Mouse (Mus musculus) layer of hippocampus, postnatal 36 days (tissue): Measurements from ENCODE around the gene Timp3. TPM values are rescaled to one million over a fixed set of nuclear protein-coding genes. Genes with fewer than 3 reads are reported as not detected.

Source experiments
- DNase-seq, 2 experiments: peaks; one replicate each; pipeline ENCODE4 v3.0.0; 2022
- total RNA-seq, 2 experiments: library from RNA; stranded (reverse); gene quantifications; 2 replicates each; pipeline ENCODE4 v1.2.3; 2021

The Timp3 gene
- total RNA-seq: 10 to 100 TPM; 49.2 to 60.3 TPM

- DNase-seq: peak; percentile 55 to 56
Observed at GRCm38 (mm10) chr10:86300293-86301116, at the start of gene Timp3. Gene Timp3 (plus strand): TSS chr10:86300372.

GRCm38 (mm10) chr10:86256221-86256620, 44.0 kb upstream of the Timp3 start:
- DNase-seq: peak; percentile 26 to 30

GRCm38 (mm10) chr10:86257045-86257444, 43.1 kb upstream of the Timp3 start:
- no peak for DNase-seq

GRCm38 (mm10) chr10:86258046-86258445, 42.1 kb upstream of the Timp3 start:
- DNase-seq: no peak

GRCm38 (mm10) chr10:86258992-86259391, 41.2 kb upstream of the Timp3 start:
- no peak for DNase-seq

- no peak for DNase-seq
Observed at GRCm38 (mm10) chr10:86261725-86262124, 38.4 kb upstream of the Timp3 start.

GRCm38 (mm10) chr10:86264618-86265017, 35.6 kb upstream of the Timp3 start:
- DNase-seq: no peak

- no peak for DNase-seq
Observed at GRCm38 (mm10) chr10:86270254-86270653, 29.9 kb upstream of the Timp3 start.

GRCm38 (mm10) chr10:86272826-86273225, 27.3 kb upstream of the Timp3 start:
- no peak for DNase-seq

- DNase-seq: no peak
Observed at GRCm38 (mm10) chr10:86273410-86274191, 26.6 kb upstream of the Timp3 start.

- DNase-seq: no peak
Observed at GRCm38 (mm10) chr10:86275585-86275984, 24.6 kb upstream of the Timp3 start.

- no peak for DNase-seq
Observed at GRCm38 (mm10) chr10:86277327-86277726, 22.8 kb upstream of the Timp3 start.

GRCm38 (mm10) chr10:86278481-86278880, 21.7 kb upstream of the Timp3 start:
- no peak for DNase-seq

GRCm38 (mm10) chr10:86279579-86280168, 20.5 kb upstream of the Timp3 start:
- no peak for DNase-seq

- no peak for DNase-seq
Observed at GRCm38 (mm10) chr10:86281238-86281637, 18.9 kb upstream of the Timp3 start.

- no peak for DNase-seq
Observed at GRCm38 (mm10) chr10:86286508-86286907, 13.7 kb upstream of the Timp3 start.

GRCm38 (mm10) chr10:86290109-86290771, 9.9 kb upstream of the Timp3 start:
- DNase-seq: no peak

- DNase-seq: no peak
Observed at GRCm38 (mm10) chr10:86293880-86294279, 6.3 kb upstream of the Timp3 start.

- no peak for DNase-seq
Observed at GRCm38 (mm10) chr10:86294599-86295365, 5.4 kb upstream of the Timp3 start.

GRCm38 (mm10) chr10:86295454-86296098, 4.6 kb upstream of the Timp3 start:
- DNase-seq: no peak

GRCm38 (mm10) chr10:86296111-86296510, 4.1 kb upstream of the Timp3 start:
- DNase-seq: peak; percentile 81 to 84
